Mouse (Mus musculus) midbrain, embryonic 16.5 days (tissue): ENCODE data around the gene Lmnb2. TPM values are rescaled to one million over a fixed set of nuclear protein-coding genes. Genes with fewer than 3 reads are reported as not detected.

Source experiments
- ATAC-seq: fragments of 200-750 bp; cut with Nextera tagmentation; 2 replicates; pipeline ENCODE4 v1.8.0; 2017; ENCODE audit warnings: moderate TSS enrichment
- H3K27ac ChIP-seq: fragments of 300-500 bp; sonication (generic); 2 replicates; pipeline ENCODE4 v1.5.1; 2014; ENCODE audit warnings: mild to moderate bottlenecking, low read length, mixed read lengths
- H3K27me3 ChIP-seq: fragments of 300-500 bp; sonication (generic); 2 replicates; pipeline ENCODE4 v1.6.1; 2014; ENCODE audit warnings: low read depth, low read length, mixed read lengths; ENCODE audit not compliant: control insufficient read depth, insufficient read depth
- H3K36me3 ChIP-seq: fragments of 300-500 bp; sonication (generic); 2 replicates; pipeline ENCODE4 v1.6.1; 2014; ENCODE audit warnings: mild to moderate bottlenecking, low read length, moderate library complexity, mixed read lengths; ENCODE audit not compliant: control insufficient read depth, insufficient read depth
- H3K4me1 ChIP-seq: fragments of 300-500 bp; sonication (generic); 2 replicates; pipeline ENCODE4 v1.6.1; 2014; ENCODE audit warnings: mild to moderate bottlenecking, low read length, mixed read lengths; ENCODE audit not compliant: control insufficient read depth, insufficient read depth
- H3K4me2 ChIP-seq: fragments of 300-500 bp; sonication (generic); 2 replicates; pipeline ENCODE4 v1.6.1; 2014; ENCODE audit warnings: mild to moderate bottlenecking, low read length, mixed read lengths
- H3K4me3 ChIP-seq: fragments of 300-500 bp; sonication (generic); 2 replicates; pipeline ENCODE4 v1.5.1; 2014; ENCODE audit warnings: low read depth, mild to moderate bottlenecking, low read length, moderate library complexity, mixed read lengths
- H3K9ac ChIP-seq: fragments of 300-500 bp; sonication (generic); 2 replicates; pipeline ENCODE4 v1.6.1; 2014; ENCODE audit warnings: low read depth, low read length, mixed read lengths
- H3K9me3 ChIP-seq: fragments of 300-500 bp; sonication (generic); replicated peaks from 2 replicates; pipeline ENCODE4 v1.6.1; 2014; ENCODE audit warnings: mild to moderate bottlenecking, low read length, mixed read lengths; ENCODE audit not compliant: control insufficient read depth, poor library complexity, severe bottlenecking
- WGBS: fragments of 180-500 bp; shearing (Covaris S2); extraction: QIAGEN DNeasy Blood & Tissue Kit; methylation state at CpG from one replicate; pipeline ENCODE4 v1.1.7; 2014; 5-methylcytosine and 5-hydroxymethylcytosine counted together
- polyA plus RNA-seq: library from polyadenylated mRNA; unstranded; fragments of >200 nt; fragmentation: Nextera tagmentation; extraction: Ambion mirVana; gene quantifications from 2 replicates; pipeline ENCODE4 v1.2.1, GENCODE M21; 2015

The Lmnb2 gene
- polyA plus RNA-seq, 1 experiment from 2014 or later, result 40.4 TPM

DNA sequence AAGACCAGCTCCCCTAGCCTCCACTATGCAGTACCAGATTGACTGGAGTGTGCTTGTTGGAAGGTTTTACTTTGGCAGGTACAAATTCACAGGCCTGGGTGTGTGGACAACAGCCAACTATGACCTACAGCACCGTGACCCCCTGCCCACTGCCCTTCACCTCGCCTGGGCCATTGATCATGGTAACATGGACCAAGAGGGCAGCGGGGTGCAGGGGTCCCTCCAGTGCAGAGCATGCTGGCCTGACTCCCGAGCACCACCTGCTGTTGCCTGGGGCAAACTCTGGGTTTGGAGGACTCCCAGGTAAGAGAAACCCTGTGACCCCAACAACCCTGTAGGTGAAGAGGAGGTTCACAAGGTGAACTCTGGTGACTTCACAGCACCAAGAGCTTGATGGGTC lies 39.7 kb upstream of the Lmnb2 start:
- H3K4me3 ChIP-seq, result no peak overlapping the region
- no peaks in the 10 kb centered on the region for H3K36me3 ChIP-seq
- no peak overlapping the region for H3K27ac ChIP-seq
- no peaks in the 10 kb centered on the region for H3K9me3 ChIP-seq
- no peak overlapping the region for H3K4me2 ChIP-seq
- H3K9ac ChIP-seq, result no peak overlapping the region
- no peaks in the 10 kb centered on the region for H3K27me3 ChIP-seq
- H3K4me1 ChIP-seq, result no peaks in the 10 kb centered on the region; the same call in 1 of the 2 replicates
- 67% methylated on average over 4 of the region's 4 CpGs for WGBS
- ATAC-seq, result no peak

DNA sequence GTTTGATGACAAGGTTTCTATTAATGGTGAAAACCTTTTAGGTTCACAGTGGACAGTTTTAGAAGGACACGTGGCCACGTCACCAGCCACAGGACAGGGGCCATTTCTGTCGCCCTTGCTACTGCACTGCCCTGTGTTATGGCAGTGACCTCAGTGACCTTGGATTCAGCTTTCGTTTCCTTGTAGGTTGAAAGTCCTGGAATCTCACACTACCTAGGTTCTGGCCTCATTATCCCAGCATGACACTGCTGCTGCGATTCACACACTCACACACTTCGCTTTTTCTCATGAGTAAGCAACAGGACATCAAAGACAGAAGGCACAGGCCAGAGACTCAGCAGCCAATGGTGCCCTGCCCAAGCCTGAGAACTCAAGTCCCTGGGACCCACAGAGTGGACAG lies 38.9 kb upstream of the Lmnb2 start:
- Histone ChIP-seq H3K9me3 (no peaks in the 10 kb centered on the region), H3K36me3 (no peaks in the 10 kb centered on the region), H3K4me1 (no peaks in the 10 kb centered on the region; the same call in 1 of the 2 replicates), H3K9ac (no peak overlapping the region), H3K27me3 (no peaks in the 10 kb centered on the region), H3K4me2 (no peak overlapping the region), H3K27ac (no peak overlapping the region), H3K4me3 (no peak overlapping the region)
- WGBS, result 87% methylated on average over 6 of the region's 6 CpGs
- no peak for ATAC-seq

DNA sequence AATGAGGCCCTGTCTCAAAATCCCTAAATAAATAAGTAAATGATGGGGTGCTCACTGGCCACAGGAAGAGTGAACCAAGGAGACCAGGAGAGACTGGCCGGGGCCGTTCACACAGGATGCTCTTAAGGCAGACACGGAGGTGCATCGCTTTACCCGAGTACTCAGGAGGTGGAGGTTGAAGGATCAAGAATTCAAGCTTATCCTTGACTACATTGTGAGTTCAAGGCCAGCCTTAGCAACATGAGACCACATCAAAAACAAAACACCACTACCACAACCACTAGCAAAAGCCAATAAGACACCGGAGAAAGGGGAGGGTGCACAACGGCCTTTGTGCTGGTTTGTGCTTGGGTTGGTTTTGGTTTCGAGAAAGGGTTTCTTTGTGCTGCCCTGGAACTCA lies 38.3 kb upstream of the Lmnb2 start:
- Histone ChIP-seq H3K36me3 (no peaks in the 10 kb centered on the region), H3K4me1 (no peaks in the 10 kb centered on the region; the same call in 1 of the 2 replicates), H3K27me3 (no peaks in the 10 kb centered on the region), H3K9me3 (no peaks in the 10 kb centered on the region), H3K4me2 (no peak overlapping the region), H3K9ac (no peak overlapping the region), H3K4me3 (no peak overlapping the region), H3K27ac (no peak overlapping the region)
- 99% methylated on average over 8 of the region's 8 CpGs for WGBS
- no peak for ATAC-seq

DNA sequence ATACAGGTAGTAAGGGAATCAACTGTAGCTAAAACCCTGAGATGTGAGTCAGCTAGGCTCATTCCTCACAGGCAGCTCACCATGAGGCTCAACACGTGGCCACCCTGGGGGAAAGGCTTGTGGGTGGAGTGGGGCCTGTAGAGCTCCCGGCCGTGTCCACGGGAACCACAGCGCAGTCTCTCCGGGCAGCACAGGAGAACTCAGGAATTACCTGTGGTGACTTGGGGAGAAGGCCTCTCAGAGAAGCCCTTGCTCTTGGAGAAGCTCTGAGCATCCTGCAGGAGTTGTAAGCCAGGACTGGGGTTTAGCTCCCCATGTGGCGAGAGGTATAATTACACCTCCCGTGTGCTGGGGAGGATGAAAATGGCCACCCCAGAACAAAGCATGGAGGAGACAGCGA lies 37.5 kb upstream of the Lmnb2 start:
- Histone ChIP-seq H3K36me3 (no peaks in the 10 kb centered on the region), H3K4me3 (no peak overlapping the region), H3K27me3 (no peaks in the 10 kb centered on the region), H3K4me1 (no peaks in the 10 kb centered on the region; the same call in 1 of the 2 replicates), H3K9ac (no peak overlapping the region), H3K4me2 (no peak overlapping the region), H3K27ac (peak overlapping the region; percentile 22; the same call in 1 of the 2 replicates), H3K9me3 (no peaks in the 10 kb centered on the region)
- ATAC-seq, result 0 out of 2 replicates have a peak, but pooled peaks have one; percentile 33
- WGBS, result 24% methylated on average over 9 of the region's 9 CpGs

DNA sequence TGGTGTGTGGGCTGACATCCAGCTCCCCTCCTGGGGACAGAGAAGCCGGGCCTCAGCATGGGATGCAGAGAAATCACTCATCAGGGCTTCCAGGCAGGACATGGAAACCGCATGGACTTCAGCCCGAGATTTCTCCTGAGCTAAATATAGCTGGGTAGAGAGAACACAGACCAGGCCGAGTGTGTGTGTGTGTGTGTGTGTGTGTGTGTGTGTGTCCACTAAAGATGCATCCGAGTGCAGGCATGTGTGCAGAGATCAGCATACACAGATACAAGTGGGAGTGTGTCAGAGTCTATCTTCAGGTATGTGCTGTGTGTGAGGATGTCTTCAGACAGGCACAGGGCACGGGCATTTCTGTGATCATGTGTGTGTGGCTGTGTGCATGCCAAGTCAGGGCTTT lies 36.8 kb upstream of the Lmnb2 start:
- WGBS, result 74% methylated on average over 6 of the region's 6 CpGs
- no peak overlapping the region for H3K4me3 ChIP-seq
- no peaks in the 10 kb centered on the region for H3K27me3 ChIP-seq
- H3K9ac ChIP-seq, result no peak overlapping the region
- no peaks in the 10 kb centered on the region for H3K9me3 ChIP-seq
- H3K4me2 ChIP-seq, result no peak overlapping the region
- H3K36me3 ChIP-seq, result no peaks in the 10 kb centered on the region
- H3K4me1 ChIP-seq, result no peaks in the 10 kb centered on the region; the same call in 1 of the 2 replicates
- no peak for ATAC-seq
- H3K27ac ChIP-seq, result no peak overlapping the region

DNA sequence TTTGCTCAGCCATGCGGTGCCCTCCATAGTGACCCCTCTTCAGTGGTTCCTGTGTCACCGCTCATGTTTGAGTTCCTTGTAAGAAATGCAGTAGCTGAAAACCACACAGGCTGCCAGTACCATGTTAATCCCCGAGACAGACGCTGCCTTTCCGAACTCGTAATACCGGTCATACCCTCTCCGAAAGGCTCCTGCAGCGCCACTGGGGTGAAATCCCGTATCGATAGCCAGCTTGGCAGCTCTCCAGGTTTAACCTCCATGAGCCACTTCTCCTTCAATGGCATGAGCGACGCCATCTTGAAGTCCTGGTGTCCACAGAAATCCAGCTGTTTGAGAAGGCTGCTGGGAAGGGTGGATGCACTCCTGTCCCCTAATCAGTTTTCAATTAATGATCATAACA lies 36.4 kb upstream of the Lmnb2 start:
- no peak for ATAC-seq
- 71% methylated on average over 13 of the region's 13 CpGs for WGBS

DNA sequence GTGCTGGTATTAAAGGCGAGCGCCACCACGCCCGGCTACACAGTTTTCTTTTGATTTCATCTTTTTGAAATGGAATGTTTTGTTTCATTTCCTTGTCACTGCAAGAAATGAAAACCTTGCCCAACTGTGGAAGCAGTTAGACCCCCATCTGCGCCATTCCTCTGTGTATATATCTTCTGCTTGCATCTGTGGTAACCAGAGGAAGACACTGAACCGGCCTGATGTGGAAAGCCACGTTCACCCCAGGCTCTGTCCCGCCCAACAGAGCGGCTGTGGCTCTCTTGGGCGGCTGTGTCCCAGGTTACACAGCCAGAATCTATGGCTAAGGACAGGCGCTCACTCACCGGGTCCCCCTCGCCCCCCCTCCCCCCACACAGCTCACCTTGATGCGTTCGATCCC lies 34.4 kb upstream of the Lmnb2 start:
- H3K9ac ChIP-seq, result no peak overlapping the region
- H3K4me2 ChIP-seq, result no peak overlapping the region
- no peaks in the 10 kb centered on the region for H3K36me3 ChIP-seq
- H3K27ac ChIP-seq, result no peak overlapping the region
- no peaks in the 10 kb centered on the region for H3K27me3 ChIP-seq
- no peaks in the 10 kb centered on the region for H3K9me3 ChIP-seq
- no peaks in the 10 kb centered on the region; the same call in 1 of the 2 replicates for H3K4me1 ChIP-seq
- ATAC-seq, result no peak
- WGBS, result 76% methylated on average over 15 of the region's 15 CpGs
- no peak overlapping the region for H3K4me3 ChIP-seq

More for the DNA sequence above, 36.4 kb upstream of the Lmnb2 start:
- H3K9me3 ChIP-seq, result no peaks in the 10 kb centered on the region
- H3K36me3 ChIP-seq, result no peaks in the 10 kb centered on the region
- H3K4me3 ChIP-seq, result no peak overlapping the region
- no peaks in the 10 kb centered on the region for H3K27me3 ChIP-seq
- H3K27ac ChIP-seq, result no peak overlapping the region
- no peak overlapping the region for H3K9ac ChIP-seq
- H3K4me2 ChIP-seq, result no peak overlapping the region
- no peaks in the 10 kb centered on the region; the same call in 1 of the 2 replicates for H3K4me1 ChIP-seq

DNA sequence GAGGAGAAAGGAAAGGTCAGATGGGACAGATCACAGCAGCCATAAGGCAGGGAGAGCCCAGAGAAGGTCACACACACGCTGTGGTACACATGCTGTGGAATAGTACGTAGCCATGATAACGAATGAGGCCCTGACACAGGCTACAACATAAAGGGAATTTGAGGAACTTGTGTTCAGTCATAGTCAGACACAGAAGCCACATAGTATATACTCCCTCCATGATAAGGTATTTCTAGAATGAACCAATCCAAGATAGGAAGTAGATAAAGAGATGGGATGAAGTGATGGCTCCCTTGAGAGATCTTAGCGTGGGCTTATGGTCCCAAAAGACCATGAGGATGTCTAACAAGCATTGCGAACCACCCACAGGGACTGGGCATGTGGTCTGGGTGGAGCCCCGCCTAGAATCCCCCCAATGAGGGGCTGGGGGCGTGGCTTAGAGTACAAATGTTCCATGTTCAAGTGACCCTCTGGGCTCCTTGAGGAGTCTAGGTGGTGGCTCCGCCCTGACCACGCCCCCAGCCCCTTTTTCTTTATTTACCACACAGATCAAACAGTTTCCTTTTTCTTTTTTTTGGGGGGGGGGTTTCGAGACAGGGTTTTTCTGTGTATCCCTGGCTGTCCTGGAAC lies 33.8 kb upstream of the Lmnb2 start:
- Histone ChIP-seq H3K27me3 (no peaks in the 10 kb centered on the region), H3K9ac (no peak overlapping the region), H3K9me3 (no peaks in the 10 kb centered on the region), H3K36me3 (no peaks in the 10 kb centered on the region), H3K4me2 (no peak overlapping the region), H3K4me1 (no peaks in the 10 kb centered on the region; the same call in 1 of the 2 replicates), H3K27ac (no peak overlapping the region), H3K4me3 (no peak overlapping the region)
- ATAC-seq, result no peak
- WGBS, result 82% methylated on average over 10 of the region's 10 CpGs

DNA sequence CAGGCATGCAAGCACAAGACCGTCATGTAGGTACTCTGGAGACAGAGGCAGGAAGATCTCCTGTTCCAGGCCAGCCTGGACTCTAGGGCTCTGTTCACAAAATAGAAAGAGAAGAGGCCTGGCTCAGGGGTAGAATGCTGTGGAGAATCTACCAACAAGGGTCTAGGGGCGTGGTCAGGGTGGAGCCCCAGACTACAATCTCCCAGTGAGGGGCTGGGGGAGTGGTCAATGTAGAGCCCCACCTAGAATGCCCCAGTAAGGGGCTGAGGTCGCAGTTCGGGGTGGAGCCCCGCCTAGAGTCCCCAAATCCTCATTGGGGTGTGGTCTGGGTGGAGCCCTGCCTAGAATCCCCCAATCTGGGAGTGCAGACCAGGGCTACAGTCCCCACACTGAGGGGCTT lies 32.3 kb upstream of the Lmnb2 start:
- Histone ChIP-seq H3K9ac (no peak overlapping the region), H3K4me1 (no peaks in the 10 kb centered on the region; the same call in 1 of the 2 replicates), H3K4me2 (no peak overlapping the region), H3K4me3 (no peak overlapping the region), H3K9me3 (no peaks in the 10 kb centered on the region), H3K27ac (no peak overlapping the region), H3K27me3 (no peaks in the 10 kb centered on the region), H3K36me3 (no peaks in the 10 kb centered on the region)
- no peak for ATAC-seq
- WGBS, result 21% methylated on average over 5 of the region's 5 CpGs
